Mouse (Mus musculus) heart, embryonic 14.5 days (tissue): ENCODE results near the gene Osbpl2. TPM values are rescaled to one million over a fixed set of nuclear protein-coding genes. Genes with fewer than 3 reads are reported as not detected.

Experiments used
- ATAC-seq: fragments of 200-750 bp; cut with Nextera tagmentation; 2 replicates; pipeline ENCODE4 v1.8.0; 2017; ENCODE audit warnings: low read depth, moderate TSS enrichment; ENCODE audit not compliant: insufficient number of reproducible peaks, insufficient read depth, low FRiP score
- H3K27ac ChIP-seq, 2 experiments: fragments of 200-500 bp in 1 of 2; fragments of 300-500 bp in 1 of 2; sonication (generic) in 1 of 2; replicated peaks in 1 of 2; 2 replicates each; pipeline ENCODE4 v1.5.1; 2012 to 2014; ENCODE audit warnings: low read depth in 2 of 2, low read length in 2 of 2, control low read depth in 1 of 2, mild to moderate bottlenecking in 1 of 2, mixed read lengths in 1 of 2; ENCODE audit not compliant: control insufficient read depth in 1 of 2, insufficient read depth in 1 of 2
- H3K27me3 ChIP-seq: fragments of 300-500 bp; sonication (generic); 2 replicates; pipeline ENCODE4 v1.6.1; 2014; ENCODE audit warnings: mild to moderate bottlenecking, low read length, control low read depth; ENCODE audit not compliant: control insufficient read depth, insufficient read depth
- H3K36me3 ChIP-seq: fragments of 300-500 bp; sonication (generic); 2 replicates; pipeline ENCODE4 v1.6.1; 2014; ENCODE audit warnings: mild to moderate bottlenecking, control low read depth, low read length, mixed read lengths; ENCODE audit not compliant: control insufficient read depth, insufficient read depth
- H3K4me1 ChIP-seq, 2 experiments: fragments of 200-500 bp in 1 of 2; fragments of 300-500 bp in 1 of 2; sonication (generic) in 1 of 2; 2 replicates each; pipeline ENCODE4 v1.6.1; 2012 to 2014; ENCODE audit warnings: low read length in 2 of 2, control low read depth in 1 of 2, mixed read lengths in 1 of 2; ENCODE audit not compliant: control insufficient read depth in 2 of 2, insufficient read depth in 2 of 2
- H3K4me2 ChIP-seq: fragments of 300-500 bp; sonication (generic); 2 replicates; pipeline ENCODE4 v1.6.1; 2014; ENCODE audit warnings: mild to moderate bottlenecking, low read length
- H3K4me3 ChIP-seq, 2 experiments: fragments of 200-500 bp in 1 of 2; fragments of 300-500 bp in 1 of 2; sonication (generic) in 1 of 2; 2 replicates each; pipeline ENCODE4 v1.5.1; 2012 to 2014; ENCODE audit warnings: low read length in 2 of 2, mild to moderate bottlenecking in 2 of 2, control low read depth in 1 of 2, low read depth in 1 of 2, moderate library complexity in 1 of 2; ENCODE audit not compliant: control insufficient read depth in 1 of 2, insufficient read depth in 1 of 2
- H3K9ac ChIP-seq: fragments of 300-500 bp; sonication (generic); 2 replicates; pipeline ENCODE4 v1.6.1; 2014; ENCODE audit warnings: mild to moderate bottlenecking, low read length
- H3K9me3 ChIP-seq: fragments of 300-500 bp; sonication (generic); 2 replicates; pipeline ENCODE4 v1.6.1; 2016; ENCODE audit warnings: low read length, control low read depth; ENCODE audit not compliant: control insufficient read depth
- WGBS: fragments of 180-500 bp; shearing (Covaris S2); extraction: QIAGEN DNeasy Blood & Tissue Kit; methylation state at CpG from one replicate; pipeline ENCODE4 v1.1.7; 2014; 5-methylcytosine and 5-hydroxymethylcytosine counted together
- polyA plus RNA-seq: library from polyadenylated mRNA; unstranded; fragments of >200 nt; fragmentation: Nextera tagmentation; extraction: Ambion mirVana; gene quantifications from 2 replicates; pipeline ENCODE4 v1.2.1, GENCODE M21; 2014

Gene Osbpl2
- polyA plus RNA-seq, 1 experiment from 2014 or later, result 40.5 TPM

DNA sequence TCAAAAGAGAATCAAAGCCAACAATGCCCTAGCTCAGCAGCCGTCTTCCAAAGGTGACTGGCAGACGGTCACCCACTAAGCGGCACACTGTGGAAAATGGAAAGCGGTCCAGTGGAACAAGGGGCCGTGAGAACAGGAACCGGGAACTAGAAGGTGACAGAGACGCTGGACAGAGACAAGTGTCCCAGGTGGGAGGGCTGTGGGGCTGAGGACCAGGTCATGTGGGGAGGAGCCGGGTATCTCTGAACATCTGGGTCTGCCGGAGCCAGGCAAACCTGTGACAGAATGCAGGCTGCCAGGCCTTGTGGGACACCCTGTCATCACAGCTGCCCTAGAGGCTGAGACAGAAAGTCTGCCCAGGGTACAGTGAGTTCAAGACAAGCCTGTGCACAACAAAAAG, 85.4 kb downstream of the Osbpl2 start:
- no peak overlapping the region for H3K9ac ChIP-seq
- no peak overlapping the region for H3K4me3 ChIP-seq
- H3K36me3 ChIP-seq, result peaks cover 28% of the 10 kb centered on the region
- H3K27me3 ChIP-seq, result no peaks in the 10 kb centered on the region
- no peak overlapping the region for H3K4me2 ChIP-seq
- no peak for ATAC-seq
- WGBS, result 58% methylated on average over 9 of the region's 9 CpGs
- peaks cover 5 to 6% of the 10 kb centered on the region in 2 experiments; a peak in 1 of 4 replicates for H3K4me1 ChIP-seq
- no peaks in the 10 kb centered on the region for H3K9me3 ChIP-seq
- H3K27ac ChIP-seq, result no peak overlapping the region

GRCm38 (mm10) chr2:180205083-180205955, 86.2 kb downstream of the Osbpl2 start:
- H3K9ac ChIP-seq, result no peak overlapping the region
- 86% methylated on average over 12 of the region's 12 CpGs for WGBS
- no peaks in the 10 kb centered on the region for H3K27me3 ChIP-seq
- H3K36me3 ChIP-seq, result peaks cover 28% of the 10 kb centered on the region
- H3K4me2 ChIP-seq, result no peak overlapping the region
- no peaks in the 10 kb centered on the region for H3K9me3 ChIP-seq
- no peak overlapping the region for H3K4me3 ChIP-seq
- H3K27ac ChIP-seq, result no peak overlapping the region
- ATAC-seq, result no peak
- H3K4me1 ChIP-seq, result peaks cover 5 to 6% of the 10 kb centered on the region in 2 experiments; a peak in 1 of 4 replicates

- WGBS, result 95% methylated on average over 2 of the region's 2 CpGs
- Histone ChIP-seq H3K4me3 (no peak overlapping the region), H3K27me3 (no peaks in the 10 kb centered on the region), H3K36me3 (peaks cover 23% of the 10 kb centered on the region), H3K27ac (no peak overlapping the region), H3K9ac (no peak overlapping the region), H3K4me1 (peaks cover 5 to 6% of the 10 kb centered on the region in 2 experiments; a peak in 1 of 4 replicates), H3K4me2 (no peak overlapping the region), H3K9me3 (no peaks in the 10 kb centered on the region)
- no peak for ATAC-seq
Measured at GRCm38 (mm10) chr2:180205956-180206280, 86.8 kb downstream of the Osbpl2 start.

DNA sequence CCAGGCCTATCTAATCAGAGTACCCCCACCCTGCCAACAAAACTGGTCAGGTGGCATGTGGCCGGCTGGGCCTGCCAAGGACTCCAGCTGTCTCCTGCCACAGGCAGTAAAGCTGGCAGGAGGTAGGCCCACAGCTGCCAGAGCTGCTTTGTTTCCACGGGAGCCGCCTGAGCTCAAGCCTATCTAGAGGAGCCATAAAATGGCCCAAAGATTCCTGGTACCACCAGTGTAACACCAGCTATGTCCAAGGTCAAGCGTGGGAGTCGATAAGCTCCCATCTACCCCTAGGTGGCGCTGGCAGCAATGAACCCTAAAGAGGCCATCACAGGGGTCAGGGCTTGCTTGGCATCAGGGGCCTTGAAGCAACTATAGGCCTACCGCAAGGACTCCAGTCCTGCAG, 88.7 kb downstream of the Osbpl2 start:
- Histone ChIP-seq H3K9me3 (0 out of 2 replicates have a peak, but pooled peaks cover 3% of the 10 kb centered on the region), H3K4me1 (peaks cover 5 to 6% of the 10 kb centered on the region in 2 experiments; a peak in 1 of 4 replicates), H3K27ac (peak overlapping the region in 1 of 2 experiments; percentile 24; a peak in 1 of 4 replicates), H3K9ac (no peak overlapping the region), H3K4me2 (no peak overlapping the region), H3K36me3 (peaks cover 11% of the 10 kb centered on the region), H3K27me3 (no peaks in the 10 kb centered on the region), H3K4me3 (no peak overlapping the region)
- 67% methylated on average over 7 of the region's 7 CpGs for WGBS
- ATAC-seq, result no peak

DNA sequence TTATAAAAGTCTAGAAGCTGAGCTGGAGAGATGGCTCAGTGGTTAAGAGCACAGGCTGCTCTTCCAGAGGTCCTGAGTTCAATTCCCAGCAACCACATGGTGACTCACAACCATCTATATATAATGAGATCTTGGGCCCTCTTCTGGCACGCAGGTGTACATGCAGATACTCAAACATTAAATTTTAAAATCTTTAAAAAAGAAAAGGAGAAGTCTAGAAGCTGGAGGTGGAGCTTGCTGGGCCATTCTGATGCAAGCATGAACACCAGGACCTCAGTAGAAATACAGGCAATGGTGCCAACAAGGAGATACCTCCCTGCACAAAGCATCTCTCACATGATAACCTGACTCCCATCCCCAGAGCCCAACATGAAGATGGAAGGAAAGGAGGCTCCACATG, 89.9 kb downstream of the Osbpl2 start:
- Histone ChIP-seq H3K4me1 (peaks cover 6% of the 10 kb centered on the region in 2 experiments; a peak in 2 of 4 replicates), H3K27ac (no peak overlapping the region), H3K4me2 (no peak overlapping the region), H3K27me3 (no peaks in the 10 kb centered on the region), H3K36me3 (peaks cover 11% of the 10 kb centered on the region), H3K9me3 (0 out of 2 replicates have a peak, but pooled peaks cover 3% of the 10 kb centered on the region), H3K4me3 (no peak overlapping the region), H3K9ac (no peak overlapping the region)
- 86% methylated on average over 1 of the region's 1 CpGs for WGBS
- no peak for ATAC-seq

- WGBS, result 89% methylated on average over 3 of the region's 3 CpGs
- Histone ChIP-seq H3K4me3 (no peak overlapping the region), H3K9ac (no peak overlapping the region), H3K9me3 (0 out of 2 replicates have a peak, but pooled peaks cover 3% of the 10 kb centered on the region), H3K4me2 (no peak overlapping the region), H3K27ac (no peak overlapping the region), H3K4me1 (peaks cover 26 to 32% of the 10 kb centered on the region in 2 experiments), H3K27me3 (no peaks in the 10 kb centered on the region), H3K36me3 (0 out of 2 replicates have a peak, but pooled peaks cover under 1% of the 10 kb centered on the region)
- ATAC-seq, result no peak
Measured at GRCm38 (mm10) chr2:180212255-180212654, 93.1 kb downstream of the Osbpl2 start.
